Mouse (Mus musculus) stomach, embryonic 15.5 days (tissue): ENCODE results near the gene Stim1. TPM values are rescaled to one million over a fixed set of nuclear protein-coding genes. Genes with fewer than 3 reads are reported as not detected.

Experiments
- ATAC-seq: fragments of 200-750 bp; cut with Nextera tagmentation; 2 replicates; pipeline ENCODE4 v1.8.0; 2017; ENCODE audit warnings: low read depth, moderate number of reproducible peaks, moderate TSS enrichment; ENCODE audit not compliant: insufficient read depth, low FRiP score
- H3K27ac ChIP-seq: fragments of 300-500 bp; sonication (generic); 2 replicates; pipeline ENCODE4 v1.5.1; 2015; ENCODE audit warnings: mild to moderate bottlenecking, inconsistent platforms
- H3K27me3 ChIP-seq: fragments of 300-500 bp; sonication (generic); replicated peaks from 2 replicates; pipeline ENCODE4 v1.6.1; 2015; ENCODE audit warnings: inconsistent platforms
- H3K36me3 ChIP-seq: fragments of 300-500 bp; sonication (generic); 2 replicates; pipeline ENCODE4 v1.6.1; 2015; ENCODE audit warnings: inconsistent platforms
- H3K4me1 ChIP-seq: fragments of 300-500 bp; sonication (generic); 2 replicates; pipeline ENCODE4 v1.6.1; 2015; ENCODE audit warnings: inconsistent platforms
- H3K4me2 ChIP-seq: fragments of 300-500 bp; sonication (generic); 2 replicates; pipeline ENCODE4 v1.6.1; 2015; ENCODE audit warnings: mild to moderate bottlenecking, inconsistent platforms
- H3K4me3 ChIP-seq: fragments of 300-500 bp; sonication (generic); replicated peaks from 2 replicates; pipeline ENCODE4 v1.5.1; 2015; ENCODE audit warnings: inconsistent platforms
- H3K9ac ChIP-seq: fragments of 300-500 bp; sonication (generic); 2 replicates; pipeline ENCODE4 v1.6.1; 2015; ENCODE audit warnings: inconsistent platforms
- H3K9me3 ChIP-seq: fragments of 300-500 bp; sonication (generic); 2 replicates; pipeline ENCODE4 v1.6.1; 2016; ENCODE audit warnings: inconsistent platforms
- WGBS: fragments of 180-500 bp; shearing (Covaris S2); methylation state at CpG from one replicate; pipeline ENCODE4 v1.1.7; 2015; 5-methylcytosine and 5-hydroxymethylcytosine counted together
- polyA plus RNA-seq: library from polyadenylated mRNA; unstranded; fragments of >200 nt; fragmentation: Nextera tagmentation; extraction: Ambion mirVana; gene quantifications from 2 replicates; pipeline ENCODE4 v1.2.1, GENCODE M21; 2015

Stim1 gene
- 26.5 TPM in 2 replicates for polyA plus RNA-seq

DNA sequence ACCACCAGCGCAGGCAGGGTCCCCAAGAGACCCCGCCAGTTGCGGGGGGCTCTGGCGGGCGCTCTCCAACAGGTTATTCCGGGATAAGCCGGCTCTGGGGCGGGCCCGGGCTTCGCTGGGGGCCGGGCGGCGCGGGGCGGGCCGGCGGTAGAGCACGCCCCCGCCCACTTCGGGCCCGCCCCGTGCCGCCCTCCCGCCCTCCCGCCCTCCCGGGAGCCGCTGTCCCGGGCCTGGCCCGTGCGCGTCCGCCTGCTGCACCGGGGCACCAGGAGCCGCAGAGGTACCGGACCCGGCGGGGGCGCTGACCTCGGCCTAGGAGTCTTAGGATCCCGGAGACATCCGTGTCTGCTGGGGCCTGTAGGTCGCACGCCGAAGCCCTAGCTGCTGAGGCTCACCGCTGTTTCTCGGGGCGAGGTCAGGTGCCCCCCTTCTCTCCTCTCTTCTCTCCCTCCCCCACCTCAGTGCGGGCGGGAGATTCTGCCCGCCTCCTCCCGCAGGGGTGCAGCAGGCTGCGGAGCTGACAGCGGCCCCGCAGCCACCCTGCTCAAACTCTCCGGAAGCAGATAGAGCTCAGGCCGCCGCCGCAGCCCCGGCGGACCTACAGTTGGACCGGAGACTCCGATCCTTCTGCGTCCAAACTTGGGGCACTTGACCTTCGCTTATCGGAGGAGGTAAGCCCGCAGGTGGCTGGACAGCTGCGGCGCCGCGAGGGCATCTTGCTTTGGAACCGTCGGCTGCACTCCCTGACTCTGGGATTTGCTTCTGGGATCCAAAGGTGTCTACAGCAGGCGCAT is at the start of gene Stim1:
Gene Stim1, plus strand, starts transcription at position 206 of the 794 bp plus-strand sequence.
- H3K4me3 ChIP-seq: peak within 1 kb of the TSS; percentile 88
- H3K9ac ChIP-seq: peak within 1 kb of the TSS; percentile 76
- peak within 1 kb of the TSS; percentile 65 for H3K27ac ChIP-seq
- under 1% methylated on average over 55 of the region's 73 CpGs for WGBS
- ATAC-seq: peak; percentile 93
- peak within 1 kb of the TSS; percentile 91 for H3K4me2 ChIP-seq
- no peaks in the 10 kb centered on the region for H3K9me3 ChIP-seq
- no peaks in the 10 kb centered on the region for H3K27me3 ChIP-seq
- H3K4me1 ChIP-seq: 0 out of 2 replicates have a peak, but pooled peaks cover 4% of the 10 kb centered on the region
- no peaks in the 10 kb centered on the region for H3K36me3 ChIP-seq

DNA sequence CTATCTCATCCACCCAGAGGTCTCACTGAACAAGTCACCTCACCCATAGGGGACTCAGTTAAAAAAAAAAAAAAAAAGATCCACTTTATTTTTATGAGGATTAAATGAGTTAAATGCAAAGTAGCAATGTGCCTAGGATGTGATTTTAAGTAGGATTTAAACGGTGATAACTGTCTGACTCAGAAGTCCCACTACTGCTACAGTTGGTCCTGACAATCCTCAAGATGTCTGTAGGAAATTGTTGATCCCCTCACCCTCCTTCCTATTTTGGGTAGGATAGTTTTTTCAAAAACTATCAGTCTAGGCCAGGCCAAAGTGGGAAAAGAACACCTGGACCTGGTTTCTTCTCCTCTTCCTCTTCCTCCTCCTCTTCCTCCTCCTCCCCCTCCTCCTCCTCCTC is 45.7 kb upstream of the Stim1 start:
- peak overlapping the region; percentile 76 for H3K4me2 ChIP-seq
- no peaks in the 10 kb centered on the region for H3K27me3 ChIP-seq
- H3K4me1 ChIP-seq: 0 out of 2 replicates have a peak, but pooled peaks cover 9% of the 10 kb centered on the region
- no peaks in the 10 kb centered on the region for H3K9me3 ChIP-seq
- H3K4me3 ChIP-seq: no peak overlapping the region
- H3K36me3 ChIP-seq: no peaks in the 10 kb centered on the region
- ATAC-seq: no peak
- 33% methylated on average over 1 of the region's 1 CpGs for WGBS
- no peak overlapping the region for H3K9ac ChIP-seq
- H3K27ac ChIP-seq: peak overlapping the region; percentile 48; the same call in 1 of the 2 replicates

DNA sequence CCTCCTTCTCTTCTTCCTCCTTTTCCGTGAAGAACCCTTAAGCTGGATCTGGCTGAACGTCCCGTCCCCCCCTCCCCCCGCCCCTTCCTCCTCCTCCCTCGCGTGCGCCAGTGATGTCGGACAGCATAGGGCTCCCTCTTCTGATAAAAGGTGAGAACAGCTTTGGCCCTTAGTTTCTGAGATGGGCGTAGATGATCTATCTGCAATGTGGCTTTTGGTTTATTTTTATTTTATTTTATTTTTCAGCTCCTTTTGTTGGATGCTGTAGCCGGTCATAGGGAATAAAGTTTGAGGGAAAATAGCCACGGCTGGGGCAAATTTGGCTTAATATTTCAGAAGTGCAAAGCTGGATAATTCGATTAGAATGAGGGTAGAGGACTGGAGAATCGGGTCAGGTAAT is 45.3 kb upstream of the Stim1 start:
- peak overlapping the region; percentile 77 for H3K4me3 ChIP-seq
- ATAC-seq: peak; percentile 44; the same call in 1 of the 2 replicates
- 0 out of 2 replicates have a peak, but pooled peaks cover 9% of the 10 kb centered on the region for H3K4me1 ChIP-seq
- WGBS: under 1% methylated on average over 7 of the region's 13 CpGs
- H3K27ac ChIP-seq: peak overlapping the region; percentile 87
- no peaks in the 10 kb centered on the region for H3K9me3 ChIP-seq
- no peaks in the 10 kb centered on the region for H3K27me3 ChIP-seq
- H3K4me2 ChIP-seq: peak overlapping the region; percentile 76
- H3K36me3 ChIP-seq: no peaks in the 10 kb centered on the region
- H3K9ac ChIP-seq: no peak overlapping the region

DNA sequence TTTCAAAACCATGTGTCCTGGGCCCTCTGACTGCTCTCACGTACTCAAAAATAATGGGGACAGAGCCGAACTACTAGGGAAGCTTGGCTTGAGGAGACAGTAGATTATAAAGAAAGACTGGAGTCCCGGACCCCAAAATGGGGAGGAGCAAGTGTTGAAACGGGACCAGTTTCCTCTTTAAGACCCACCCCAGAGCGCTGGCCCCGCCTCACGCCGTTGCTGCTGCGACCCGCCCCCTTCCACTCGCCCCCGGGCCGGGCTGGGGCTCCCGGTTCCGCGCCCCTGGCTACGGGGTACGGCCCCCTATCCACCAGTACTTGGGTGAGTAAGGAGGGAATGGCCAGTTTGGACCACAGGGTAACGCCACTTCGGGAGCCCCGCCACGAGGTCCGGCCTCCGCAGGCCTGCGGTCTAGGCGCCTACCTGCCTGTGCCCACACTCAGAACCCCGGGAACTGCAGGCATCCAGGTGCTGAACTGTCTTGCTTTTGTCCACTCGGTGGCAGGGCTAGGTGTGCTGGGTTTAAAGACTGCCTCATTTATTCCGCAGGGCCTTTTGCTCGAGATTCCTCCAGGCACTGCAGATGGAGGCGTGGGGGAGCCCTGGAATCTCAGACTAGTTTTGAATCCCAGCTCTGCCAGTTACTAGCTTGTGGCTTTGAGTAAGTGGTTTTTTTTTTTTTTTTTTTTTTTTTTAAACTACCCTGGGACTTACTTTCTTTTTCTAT is 44.6 kb upstream of the Stim1 start:
- no peaks in the 10 kb centered on the region for H3K9me3 ChIP-seq
- peak overlapping the region; percentile 76 for H3K4me2 ChIP-seq
- H3K27ac ChIP-seq: peak overlapping the region; percentile 87
- peak; percentile 80 for ATAC-seq
- peak overlapping the region; percentile 77 for H3K4me3 ChIP-seq
- H3K36me3 ChIP-seq: no peaks in the 10 kb centered on the region
- under 1% methylated on average over 31 of the region's 31 CpGs for WGBS
- H3K27me3 ChIP-seq: no peaks in the 10 kb centered on the region
- peak overlapping the region; percentile 48; the same call in 1 of the 2 replicates for H3K9ac ChIP-seq
- 0 out of 2 replicates have a peak, but pooled peaks cover 9% of the 10 kb centered on the region for H3K4me1 ChIP-seq

DNA sequence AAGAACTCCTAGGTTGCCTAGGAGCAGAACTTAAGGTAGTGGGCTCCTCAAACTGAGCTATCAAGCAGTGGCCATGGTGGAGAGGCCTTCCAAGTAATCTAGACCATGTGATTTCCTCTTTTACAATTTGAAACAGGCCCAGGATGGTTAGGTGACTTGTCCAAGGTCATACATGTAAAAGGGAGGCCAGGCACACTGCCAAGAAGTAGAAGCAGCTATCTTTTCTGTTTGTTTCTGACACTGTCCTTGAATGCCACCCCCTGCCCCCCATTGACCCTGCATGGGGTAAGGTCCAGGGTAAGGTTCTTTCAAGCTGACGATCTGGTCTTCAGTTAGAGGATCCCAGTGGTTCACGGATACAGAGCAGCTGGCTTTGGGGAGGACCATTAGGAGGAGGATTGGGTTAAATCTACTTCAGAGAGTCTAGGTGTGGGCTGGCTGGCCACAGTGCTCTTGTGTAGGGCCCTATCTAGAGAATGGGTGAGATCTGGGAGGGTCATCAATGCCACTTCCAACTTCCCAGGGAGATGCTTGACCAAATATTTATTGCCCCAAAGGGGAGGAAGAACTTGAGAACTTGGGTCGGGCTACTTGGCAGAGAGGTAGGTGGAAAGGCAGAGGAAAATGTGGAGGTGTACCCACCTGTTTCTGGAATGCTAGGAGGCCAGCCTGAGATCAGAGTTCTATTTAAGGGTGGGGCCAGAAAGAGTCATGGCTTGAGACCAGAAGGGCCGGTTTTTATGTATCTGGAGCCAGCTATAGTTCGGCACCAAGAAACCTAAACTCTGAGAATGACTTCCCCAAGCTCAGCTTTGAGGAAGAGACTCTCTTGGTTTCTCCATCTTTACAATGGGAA is 43.5 kb upstream of the Stim1 start:
- 0 out of 2 replicates have a peak, but pooled peaks cover 9% of the 10 kb centered on the region for H3K4me1 ChIP-seq
- H3K36me3 ChIP-seq: 0 out of 2 replicates have a peak, but pooled peaks cover 2% of the 10 kb centered on the region
- H3K27ac ChIP-seq: peak overlapping the region; percentile 87
- H3K9ac ChIP-seq: no peak overlapping the region
- peak overlapping the region; percentile 77; the same call in 1 of the 2 replicates for H3K4me3 ChIP-seq
- peak overlapping the region; percentile 76 for H3K4me2 ChIP-seq
- H3K27me3 ChIP-seq: no peaks in the 10 kb centered on the region
- WGBS: 67% methylated on average over 5 of the region's 5 CpGs
- ATAC-seq: peak; percentile 23; the same call in 1 of the 2 replicates
- H3K9me3 ChIP-seq: no peaks in the 10 kb centered on the region

DNA sequence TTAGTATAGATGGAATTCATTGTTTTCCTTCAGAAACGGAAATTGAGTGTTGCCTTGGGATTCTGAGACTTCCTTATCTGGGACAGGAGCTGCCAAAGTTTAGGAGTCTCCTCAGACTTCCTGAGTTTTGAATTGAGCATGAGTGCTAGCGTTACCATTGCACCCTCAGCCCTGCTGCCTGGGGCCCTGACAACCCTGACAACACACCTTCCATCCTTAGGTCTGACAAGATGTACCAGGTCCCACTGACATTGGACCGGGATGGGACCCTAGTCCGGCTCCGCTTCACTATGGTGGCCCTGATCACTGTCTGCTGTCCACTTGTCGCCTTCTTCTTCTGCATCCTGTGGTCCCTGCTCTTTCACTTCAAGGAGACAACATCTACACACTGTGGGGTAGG is 41.6 kb upstream of the Stim1 start:
- Histone ChIP-seq H3K4me3 (no peak overlapping the region), H3K27me3 (no peaks in the 10 kb centered on the region), H3K4me2 (no peak overlapping the region), H3K36me3 (0 out of 2 replicates have a peak, but pooled peaks cover 6% of the 10 kb centered on the region), H3K27ac (no peak overlapping the region), H3K4me1 (0 out of 2 replicates have a peak, but pooled peaks cover 9% of the 10 kb centered on the region), H3K9ac (no peak overlapping the region), H3K9me3 (no peaks in the 10 kb centered on the region)
- no peak for ATAC-seq
- 91% methylated on average over 6 of the region's 6 CpGs for WGBS

DNA sequence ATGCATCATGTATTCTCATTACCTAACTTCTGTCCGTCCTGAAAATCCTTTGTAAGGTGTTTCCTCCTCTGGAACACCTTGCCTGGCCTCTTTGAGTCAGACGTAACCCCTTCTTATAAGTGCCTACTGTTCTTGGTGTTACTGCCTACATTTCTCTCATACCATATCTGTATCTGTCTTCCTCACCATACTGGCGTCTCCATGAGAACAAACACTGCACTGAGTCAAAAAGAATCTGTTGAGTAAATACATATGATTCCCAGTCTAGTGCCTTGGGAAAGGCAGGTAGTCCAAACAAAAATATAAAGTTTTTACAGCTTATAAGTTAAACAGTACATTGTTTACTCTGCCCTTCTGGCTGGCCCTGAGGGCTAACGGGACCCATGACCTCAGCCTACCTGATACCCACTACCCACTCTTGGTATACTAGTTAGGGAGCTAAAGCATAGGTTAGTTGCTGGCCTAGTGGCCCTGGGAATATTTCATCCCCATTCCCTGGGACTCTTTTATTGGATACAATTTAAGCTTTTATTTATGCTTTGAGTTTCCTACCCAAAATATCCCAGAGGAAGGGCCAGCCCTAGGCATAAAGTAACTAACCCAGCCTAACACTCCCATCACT is 39.4 kb upstream of the Stim1 start:
- Histone ChIP-seq H3K9ac (no peak overlapping the region), H3K4me3 (no peak overlapping the region), H3K4me1 (0 out of 2 replicates have a peak, but pooled peaks cover 9% of the 10 kb centered on the region), H3K27me3 (no peaks in the 10 kb centered on the region), H3K9me3 (no peaks in the 10 kb centered on the region), H3K4me2 (no peak overlapping the region), H3K27ac (no peak overlapping the region), H3K36me3 (0 out of 2 replicates have a peak, but pooled peaks cover 6% of the 10 kb centered on the region)
- 78% methylated on average over 4 of the region's 4 CpGs for WGBS
- ATAC-seq: no peak

DNA sequence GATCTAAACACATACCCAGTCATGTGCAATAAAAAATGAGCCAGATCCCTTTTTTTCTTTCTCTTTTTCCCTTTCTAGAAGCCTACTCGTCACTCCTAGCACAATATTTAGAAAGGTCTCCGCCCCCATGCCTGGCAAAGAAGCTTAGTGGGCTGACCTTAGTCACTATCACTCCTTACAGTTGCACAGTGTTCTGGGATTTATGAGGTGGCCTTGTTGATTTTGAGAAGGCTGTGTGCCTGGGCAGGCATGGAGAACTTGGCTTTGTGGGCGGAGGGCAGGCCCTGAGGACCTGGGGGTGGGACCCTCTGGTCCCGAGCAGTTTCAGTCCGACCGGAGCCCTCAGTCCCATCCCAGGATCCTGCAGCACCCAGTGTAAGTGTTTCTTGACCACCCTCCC is 37.8 kb upstream of the Stim1 start:
- no peak for ATAC-seq
- Histone ChIP-seq H3K9me3 (no peaks in the 10 kb centered on the region), H3K36me3 (0 out of 2 replicates have a peak, but pooled peaks cover 10% of the 10 kb centered on the region), H3K27me3 (no peaks in the 10 kb centered on the region), H3K4me2 (no peak overlapping the region), H3K27ac (no peak overlapping the region), H3K4me3 (no peak overlapping the region), H3K4me1 (no peaks in the 10 kb centered on the region), H3K9ac (no peak overlapping the region)
- WGBS: 85% methylated on average over 6 of the region's 6 CpGs

DNA sequence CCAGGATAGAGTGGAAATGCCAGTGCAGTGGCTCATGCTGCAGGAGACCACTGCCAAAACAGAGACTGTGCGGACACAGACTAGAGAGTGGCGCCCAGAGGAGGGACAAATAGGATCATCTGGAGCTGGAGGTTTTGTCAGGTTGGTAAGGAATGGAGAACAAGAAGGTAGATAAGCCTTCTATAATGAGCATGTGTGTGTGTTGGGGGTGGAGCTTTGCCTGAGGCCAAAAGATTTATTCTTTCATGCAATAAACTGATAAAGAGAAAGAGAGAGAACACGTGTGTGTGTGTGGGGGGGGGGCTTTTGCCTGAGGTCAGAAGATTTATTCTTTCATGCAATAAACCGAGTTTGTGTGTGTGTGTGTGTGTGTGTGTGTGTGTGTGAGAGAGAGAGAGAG is 34.5 kb upstream of the Stim1 start:
- WGBS: 71% methylated on average over 4 of the region's 4 CpGs

DNA sequence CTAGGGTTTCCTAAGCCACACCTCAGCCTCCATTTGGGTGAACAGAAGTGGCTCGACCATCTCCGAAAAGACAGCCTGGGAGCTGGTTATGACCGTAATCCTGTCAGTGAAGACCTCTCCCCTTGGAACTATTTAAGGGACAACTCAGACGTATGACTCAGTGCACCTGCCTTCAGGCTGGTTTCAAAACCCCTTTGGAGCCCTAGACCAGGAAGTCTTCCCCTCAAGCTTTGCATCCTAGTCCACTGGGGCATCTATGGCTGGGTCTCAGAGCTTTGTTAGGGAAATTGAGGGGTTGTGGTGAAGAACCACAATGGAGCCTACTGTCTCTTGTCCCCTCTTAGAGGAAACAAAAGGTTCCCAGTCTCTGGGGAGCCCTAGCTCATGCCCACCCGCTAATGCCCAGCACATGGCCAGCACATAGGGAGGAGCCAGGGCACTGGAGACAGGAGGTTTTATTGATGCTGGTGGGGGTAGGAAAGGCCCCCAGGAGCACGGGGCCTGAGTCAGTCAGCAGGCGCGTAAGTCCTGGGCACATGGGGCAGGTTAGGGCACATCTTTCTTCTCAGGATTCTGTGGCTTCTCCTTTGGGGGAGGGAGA is 28.8 kb upstream of the Stim1 start:
- WGBS: 77% methylated on average over 8 of the region's 8 CpGs
- Histone ChIP-seq H3K27me3 (no peaks in the 10 kb centered on the region), H3K4me1 (0 out of 2 replicates have a peak, but pooled peaks cover 5% of the 10 kb centered on the region), H3K4me3 (no peak overlapping the region), H3K27ac (no peak overlapping the region), H3K9ac (no peak overlapping the region), H3K4me2 (no peak overlapping the region), H3K9me3 (no peaks in the 10 kb centered on the region), H3K36me3 (peaks cover 49% of the 10 kb centered on the region)
- no peak for ATAC-seq

More for the DNA sequence above, 34.5 kb upstream of the Stim1 start:
- no peak overlapping the region for H3K4me3 ChIP-seq
- H3K27me3 ChIP-seq: no peaks in the 10 kb centered on the region
- no peak overlapping the region for H3K9ac ChIP-seq
- no peak overlapping the region for H3K27ac ChIP-seq
- no peaks in the 10 kb centered on the region for H3K9me3 ChIP-seq
- no peak for ATAC-seq
- no peak overlapping the region for H3K4me2 ChIP-seq
- H3K36me3 ChIP-seq: peaks cover 34% of the 10 kb centered on the region
- H3K4me1 ChIP-seq: no peaks in the 10 kb centered on the region
